Mouse (Mus musculus) layer of hippocampus, adult 18-20 months (tissue): Measurements from ENCODE around the gene Cldn13. TPM values are rescaled to one million over a fixed set of nuclear protein-coding genes. Genes with fewer than 3 reads are reported as not detected.
"Not testable (repeated sequence)": the region's sequence is repeated elsewhere in the genome, so short reads cannot be mapped to it uniquely, and the experiment has no call there.

Experiments used
- DNase-seq, 2 experiments: peaks; one replicate each; pipeline ENCODE4 v3.0.0; 2022; ENCODE audit warnings: low spot score in 2 of 2
- total RNA-seq, 2 experiments: library from RNA; stranded (reverse); gene quantifications; 2 replicates each; pipeline ENCODE4 v1.2.3; 2021

Cldn13 gene
- total RNA-seq, 2 experiments from 2014 or later: not detected

DNA sequence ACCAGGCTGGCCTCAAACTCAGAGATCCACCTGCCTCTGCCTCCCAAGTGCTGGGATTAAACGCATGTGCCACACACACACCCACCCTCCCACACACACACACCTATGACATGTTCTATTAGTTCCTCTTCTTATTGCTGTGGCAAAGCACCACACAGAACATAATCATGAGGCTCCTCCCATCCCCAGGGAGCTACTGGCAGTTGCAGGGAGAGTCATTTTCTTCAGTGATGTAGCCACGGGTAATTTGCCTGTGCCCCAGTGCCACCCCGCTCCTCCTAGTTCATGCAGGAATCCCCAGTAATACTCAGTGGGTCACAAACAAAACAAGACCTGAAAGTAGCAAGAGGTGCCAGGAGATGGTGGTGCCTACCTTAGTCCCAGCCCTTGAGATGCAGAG, 19.3 kb upstream of the Cldn13 start:
- DNase-seq: no peak

DNA sequence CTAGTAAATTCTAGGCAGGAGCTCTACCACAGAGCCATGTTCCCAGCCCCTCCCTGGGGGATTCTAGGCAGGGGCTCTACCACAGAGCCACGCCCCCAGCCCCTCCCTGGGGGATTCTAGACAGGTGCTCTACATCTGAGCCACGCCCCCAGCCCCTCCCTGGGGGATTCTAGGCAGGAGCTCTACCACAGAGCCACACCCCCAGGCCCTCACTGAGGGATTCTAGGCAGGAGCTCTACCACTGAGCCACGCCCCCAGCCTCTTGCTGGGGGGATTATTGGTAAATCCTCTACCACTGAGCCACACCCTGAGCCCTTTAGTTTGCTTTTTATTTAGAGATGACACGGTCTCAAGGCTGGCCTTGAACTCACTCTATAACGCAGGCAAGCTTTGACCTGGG, 18.4 kb upstream of the Cldn13 start:
- DNase-seq: not testable (repeated sequence)

DNA sequence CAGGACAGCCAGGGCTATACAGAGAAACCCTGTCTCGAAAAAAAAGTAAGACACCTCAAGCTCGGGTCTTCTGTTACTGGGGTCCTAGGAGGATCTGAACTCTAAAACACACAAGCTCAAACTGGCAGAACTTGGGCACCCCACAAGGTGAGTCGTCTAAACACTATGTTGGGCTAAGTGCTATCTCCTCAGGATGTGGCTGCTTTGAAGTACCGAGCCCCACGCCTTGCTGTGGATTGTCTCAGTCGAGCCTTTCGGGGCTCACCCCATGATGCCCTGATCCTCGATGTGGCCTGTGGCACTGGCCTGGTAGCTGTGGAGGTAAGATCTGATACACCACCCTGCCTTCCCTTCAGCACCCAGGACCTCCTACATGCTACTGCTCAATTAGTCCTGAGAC, 18.0 kb upstream of the Cldn13 start:
- DNase-seq: no peak

DNA sequence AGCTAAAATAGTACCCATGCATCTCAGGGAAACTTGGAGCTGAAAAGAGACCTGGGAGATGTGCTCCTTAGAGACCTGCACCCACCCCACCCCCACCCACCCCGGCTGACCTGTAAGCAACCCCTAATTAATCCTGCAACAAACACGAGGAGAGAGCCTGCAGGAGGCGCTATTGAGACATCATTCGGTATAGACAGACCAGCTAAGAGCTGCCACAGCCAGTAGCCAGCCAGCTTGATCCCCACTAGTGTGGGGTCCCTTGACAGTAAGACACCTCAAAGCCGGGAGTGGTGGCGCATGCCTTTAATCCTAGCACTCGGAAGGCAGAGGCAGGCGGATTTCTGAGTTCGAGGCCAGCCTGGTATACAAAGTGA, 17.6 kb upstream of the Cldn13 start:
- peak in 1 of 2 experiments; percentile 59 for DNase-seq

- peak; percentile 70 to 84 for DNase-seq
Observed at GRCm38 (mm10) chr5:134932179-134932902, 17.0 kb upstream of the Cldn13 start, which contains the start of gene Mettl27. TSS of gene Mettl27 (plus strand) at chr5:134932368.

GRCm38 (mm10) chr5:134929988-134930387, 14.7 kb upstream of the Cldn13 start:
- DNase-seq: no peak

DNA sequence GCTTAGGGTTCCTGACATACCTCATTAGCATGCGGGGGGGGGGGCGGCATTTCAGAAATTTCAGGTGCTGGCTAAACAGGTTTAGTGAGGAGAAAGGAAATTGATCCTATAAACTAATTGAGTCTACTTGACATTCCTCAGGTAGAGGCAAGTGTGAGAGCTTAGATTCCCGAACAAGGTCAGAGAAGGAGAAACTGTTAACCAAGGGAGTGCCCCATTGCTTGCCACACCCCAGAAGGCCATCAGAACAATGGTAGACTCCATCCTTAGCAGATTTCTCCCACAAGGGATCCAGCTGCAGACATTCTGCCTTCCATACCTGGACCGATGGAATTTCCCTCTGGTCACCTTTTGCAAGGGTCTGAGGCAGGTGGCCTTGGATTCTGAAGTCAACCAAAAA, 11.4 kb upstream of the Cldn13 start:
- DNase-seq: no peak

GRCm38 (mm10) chr5:134923141-134923540, 7.8 kb upstream of the Cldn13 start:
- no peak for DNase-seq

GRCm38 (mm10) chr5:134921106-134921505, 5.8 kb upstream of the Cldn13 start:
- no peak for DNase-seq

GRCm38 (mm10) chr5:134920106-134920687, 4.9 kb upstream of the Cldn13 start:
- DNase-seq: no peak

- no peak for DNase-seq
Observed at GRCm38 (mm10) chr5:134919097-134919496, 3.8 kb upstream of the Cldn13 start.

DNA sequence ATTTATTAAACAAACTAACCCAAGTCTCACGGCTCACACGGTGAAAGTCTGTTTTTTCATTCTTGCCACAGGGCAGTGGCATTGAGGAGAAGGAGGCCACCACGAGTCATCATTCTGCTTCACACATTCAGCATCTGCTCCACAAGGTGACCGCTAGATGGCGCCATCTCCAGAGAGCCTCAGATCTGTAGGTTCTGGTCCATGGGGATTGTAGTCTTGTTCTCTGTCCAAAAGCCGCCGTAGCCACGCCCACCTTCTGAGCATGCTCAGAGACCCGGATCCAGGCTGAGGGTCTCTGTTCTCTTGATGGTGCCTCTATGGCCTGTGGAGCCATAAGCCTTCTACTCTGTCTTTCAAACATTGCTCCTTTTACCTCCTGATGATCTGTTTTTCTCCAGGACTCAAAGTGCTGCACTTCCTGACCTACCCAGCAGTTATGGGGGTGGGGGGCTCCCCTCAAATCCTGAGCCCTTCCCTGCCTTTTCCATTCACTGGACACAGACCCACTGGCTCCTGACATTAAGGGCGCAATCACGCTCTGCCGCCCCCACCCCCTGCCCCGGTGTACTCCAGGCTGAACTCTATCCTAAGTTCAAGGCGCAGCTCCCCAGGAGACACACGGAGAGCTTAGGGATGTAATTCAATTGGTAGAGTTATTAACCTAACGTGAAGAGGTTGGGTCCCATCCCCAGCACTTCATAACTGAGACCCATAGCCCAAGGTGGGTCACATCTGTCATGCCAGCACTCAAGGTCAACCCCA, 2.9 kb upstream of the Cldn13 start:
- DNase-seq: peak in 1 of 2 experiments; percentile 24

DNA sequence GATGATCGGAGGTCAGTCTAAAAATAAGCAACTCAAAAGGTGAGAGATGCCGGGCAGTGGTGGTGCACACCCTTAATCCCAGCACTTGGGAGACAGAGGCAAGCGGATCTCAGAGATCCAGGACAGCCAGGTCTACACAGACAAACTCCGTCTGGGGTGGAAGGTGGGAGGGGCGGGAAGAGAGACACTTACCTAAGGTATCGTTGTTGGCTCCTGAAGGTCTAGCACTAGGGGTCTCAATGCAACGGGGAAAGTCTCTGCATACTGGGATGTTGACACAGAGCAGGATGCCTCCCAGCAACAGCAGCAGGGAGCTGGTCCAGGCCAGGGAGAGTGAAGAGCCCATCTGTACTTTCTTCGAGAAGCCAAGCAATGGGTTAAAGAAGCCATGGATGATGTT, 816 bp downstream of the Cldn13 start:
- DNase-seq: no peak

DNA sequence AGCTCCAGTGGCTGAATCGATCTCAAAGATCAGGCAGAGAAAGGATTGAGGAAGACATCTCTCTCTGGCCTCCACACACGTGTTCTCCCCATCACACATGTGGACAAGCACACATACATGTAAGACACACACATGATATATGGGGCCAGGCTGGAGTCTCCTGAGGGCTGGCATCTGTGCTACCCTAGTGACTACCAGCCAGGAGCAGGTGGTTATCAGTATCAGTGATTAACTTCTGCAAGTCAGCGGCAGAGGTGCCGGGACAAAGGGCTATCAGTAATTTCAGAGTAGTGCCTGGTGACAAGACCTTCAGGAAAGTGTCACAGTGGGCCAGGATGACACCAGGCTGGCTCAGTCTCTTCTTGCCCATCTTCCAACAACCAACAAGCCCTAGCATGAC, 1.6 kb downstream of the Cldn13 start:
- DNase-seq: no peak

DNA sequence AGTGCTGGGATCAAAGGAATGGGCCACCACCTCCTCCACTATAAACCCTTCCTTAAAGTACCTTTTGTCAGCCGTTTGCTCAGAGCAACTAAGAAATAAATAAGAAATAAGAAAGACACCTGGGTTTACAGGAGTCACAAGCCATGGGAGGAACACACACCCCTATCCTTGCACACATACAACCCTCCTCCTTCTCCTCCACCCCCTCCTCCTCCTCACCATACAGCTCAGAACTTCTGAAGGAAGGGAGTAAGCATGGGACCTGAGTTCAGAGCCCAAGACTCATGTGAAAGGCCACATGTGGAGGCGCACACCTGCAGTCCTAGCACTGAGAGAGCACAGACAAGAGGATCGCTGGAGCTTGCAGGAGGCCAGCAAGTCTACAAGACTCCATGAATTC, 2.0 kb downstream of the Cldn13 start:
- DNase-seq: no peak

DNA sequence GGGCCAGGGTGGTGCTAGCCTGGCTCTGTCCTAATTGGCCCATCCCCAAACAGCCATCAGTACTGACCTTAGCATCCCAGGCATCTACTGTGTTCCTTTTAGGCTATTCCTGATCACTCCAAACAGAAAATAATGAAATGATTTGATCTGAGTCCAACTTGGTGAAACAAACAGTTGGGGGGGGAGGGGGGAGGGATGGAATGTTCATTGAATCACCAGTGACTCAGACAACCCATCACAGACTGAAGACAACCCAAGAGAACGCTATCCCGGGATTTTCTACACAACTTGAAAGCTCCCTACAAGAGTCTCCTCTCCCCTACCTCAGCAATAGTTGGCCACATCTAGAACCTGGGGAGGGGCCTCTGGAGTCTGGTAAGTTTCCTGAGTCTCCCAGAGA, 3.4 kb downstream of the Cldn13 start:
- DNase-seq: no peak

- DNase-seq: peak; percentile 94 to 97
Observed at GRCm38 (mm10) chr5:134907135-134907534, 8.2 kb downstream of the Cldn13 start.

DNA sequence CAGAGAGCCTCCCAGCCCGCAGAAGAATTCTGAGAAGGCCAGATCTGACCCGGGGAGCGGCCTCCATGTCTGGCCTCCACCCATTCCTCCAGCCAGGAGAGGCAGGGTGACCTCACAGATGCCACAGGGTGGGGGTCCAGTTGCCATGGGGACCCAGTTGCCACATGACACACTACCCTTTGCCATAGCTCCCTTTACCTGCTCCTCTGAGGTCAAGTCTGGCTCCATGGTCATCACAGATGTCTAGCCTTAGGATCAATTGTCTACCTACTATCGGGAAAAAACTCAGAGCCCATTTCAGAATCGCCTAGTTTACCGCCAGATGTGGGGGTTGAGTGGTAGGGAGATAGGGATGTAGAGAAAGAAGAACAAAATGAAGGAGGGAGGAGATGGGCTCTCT, 8.7 kb downstream of the Cldn13 start, which contains the start of gene Tmem270:
Gene Tmem270, minus strand, starts transcription at position 101 of the 400 bp plus-strand sequence.
- no peak for DNase-seq

GRCm38 (mm10) chr5:134901644-134902027, 13.7 kb downstream of the Cldn13 start:
- no peak for DNase-seq

DNA sequence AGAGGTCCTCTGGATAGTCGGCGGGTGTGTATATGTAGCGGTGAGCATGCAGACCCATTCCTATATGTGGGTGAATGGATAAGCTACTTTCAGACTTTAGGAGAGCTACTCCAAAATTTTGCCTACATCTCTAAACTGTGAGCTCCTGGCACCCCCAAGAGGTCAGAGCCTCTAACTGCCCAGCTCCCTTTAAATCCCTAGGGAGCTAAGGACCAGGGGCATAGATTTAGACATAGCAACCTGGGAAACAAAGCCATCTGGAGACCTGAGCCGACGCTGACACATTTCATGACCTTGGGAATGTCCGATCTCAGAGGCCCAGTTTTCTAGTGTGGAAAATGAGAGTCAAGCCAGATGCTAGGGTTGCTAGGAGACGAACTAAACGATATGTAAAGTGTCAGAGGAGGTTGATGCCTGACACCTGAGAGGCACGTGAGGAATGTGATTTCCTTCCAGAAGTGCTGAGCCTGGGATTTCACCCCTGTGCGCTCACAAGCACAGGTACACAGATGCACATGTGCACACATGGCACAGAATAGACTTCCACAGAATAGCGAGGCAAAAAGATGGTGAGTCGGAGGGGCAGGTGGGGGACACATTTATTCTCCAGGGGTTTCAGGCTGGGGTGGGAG, 14.2 kb downstream of the Cldn13 start:
- DNase-seq: peak; percentile 14 to 46

- no peak for DNase-seq
Observed at GRCm38 (mm10) chr5:134897596-134897995, 17.7 kb downstream of the Cldn13 start.

DNA sequence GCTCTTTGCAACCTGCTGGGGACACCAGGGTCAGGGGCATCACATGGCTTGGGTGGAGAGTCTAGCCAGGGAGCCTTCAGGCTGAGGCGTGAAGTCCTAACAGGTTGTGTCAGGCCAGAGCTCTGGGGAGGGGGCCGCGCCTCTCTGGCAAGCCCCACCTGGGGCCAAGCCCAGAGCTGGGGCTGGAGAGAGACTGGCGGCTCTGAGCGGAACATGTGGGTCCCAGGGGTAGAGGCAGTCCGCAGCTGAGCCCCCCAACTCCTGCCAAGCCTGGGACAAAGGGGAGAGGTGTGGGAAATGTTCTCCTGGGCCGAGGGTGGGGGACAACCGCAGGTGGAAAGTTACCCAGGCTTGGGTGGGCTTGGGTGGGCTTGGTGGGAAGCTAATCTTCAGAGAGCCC, 18.4 kb downstream of the Cldn13 start:
- no peak for DNase-seq
